Mouse (Mus musculus) adipocyte (in vitro differentiated cells): ENCODE measurements around the gene Mat1a.

Experiments
- DNase-seq: peaks from one replicate; pipeline ENCODE4 v3.0.0-alpha.2; 2016; ENCODE audit warnings: low spot score

Mat1a gene

DNA sequence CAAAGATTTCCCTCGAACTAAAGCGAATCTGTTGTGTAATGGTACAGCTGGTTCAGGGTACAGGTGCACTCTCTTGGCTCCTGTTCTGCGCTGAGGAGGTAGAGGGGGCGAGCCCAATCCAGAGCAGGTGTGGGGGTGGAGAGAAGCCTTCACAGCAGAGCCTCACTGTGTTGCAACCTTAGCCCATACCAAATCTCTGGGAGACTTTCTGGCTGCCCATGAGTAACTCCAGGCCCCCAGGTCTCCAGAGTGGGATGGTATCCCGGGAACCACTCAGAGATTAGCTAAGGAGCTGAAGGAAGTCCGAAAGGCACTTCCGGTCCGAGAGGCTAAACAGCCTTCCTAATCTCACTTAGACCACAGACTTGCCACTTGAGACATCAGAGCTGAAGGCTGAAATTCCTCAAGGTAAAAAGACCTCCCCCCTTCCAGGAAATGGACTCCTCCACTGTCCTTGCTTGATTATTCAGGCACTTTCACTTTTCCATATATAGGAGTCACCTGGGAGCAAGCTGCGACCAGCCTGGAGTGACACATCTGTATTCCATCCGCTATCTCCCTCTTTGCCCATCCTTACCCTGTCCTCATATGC is at the start of gene Mat1a:
Gene Mat1a, plus strand, starts transcription at position 183 of the 592 bp plus-strand sequence.
- DNase-seq: no peak

DNA sequence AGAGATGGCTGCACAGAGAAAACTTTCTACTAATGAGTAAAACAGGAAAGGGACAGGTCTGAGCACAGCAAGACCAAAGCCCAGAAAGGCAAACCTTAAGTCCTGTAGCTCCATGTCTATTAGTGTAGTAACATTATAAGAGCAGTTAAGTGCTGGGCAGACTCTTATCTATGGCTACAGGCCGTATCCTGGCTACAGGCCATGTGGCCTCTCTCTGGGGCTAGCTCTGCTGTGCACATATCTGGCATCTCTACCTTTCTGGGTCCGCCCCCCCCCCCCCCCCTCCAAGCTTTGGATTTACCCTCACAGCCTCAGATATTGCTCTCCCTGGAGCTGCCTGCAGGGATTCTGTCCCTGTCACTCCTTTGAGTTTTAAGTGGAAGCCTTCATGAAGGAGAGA is 39.7 kb upstream of the Mat1a start:
- no peak for DNase-seq

DNA sequence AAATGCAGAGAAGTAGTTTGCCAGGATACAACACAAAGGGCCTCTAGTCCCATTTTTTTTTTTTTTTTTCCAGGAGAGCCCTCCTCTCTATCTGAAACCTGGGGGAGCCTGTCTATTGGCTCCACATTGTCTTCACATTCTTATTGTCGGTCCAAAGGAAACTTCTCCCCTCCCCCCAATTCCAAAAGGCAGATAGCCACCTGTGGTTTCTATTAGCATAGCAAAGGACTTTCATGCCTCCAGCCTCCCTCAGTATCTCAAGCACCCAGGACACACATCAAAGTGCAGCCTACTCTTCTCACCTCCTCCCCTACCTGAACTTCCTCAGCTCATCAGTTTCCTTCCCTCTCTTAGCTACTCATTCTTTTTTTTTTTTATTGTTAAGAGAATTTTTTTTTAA is 38.4 kb upstream of the Mat1a start:
- DNase-seq: no peak

DNA sequence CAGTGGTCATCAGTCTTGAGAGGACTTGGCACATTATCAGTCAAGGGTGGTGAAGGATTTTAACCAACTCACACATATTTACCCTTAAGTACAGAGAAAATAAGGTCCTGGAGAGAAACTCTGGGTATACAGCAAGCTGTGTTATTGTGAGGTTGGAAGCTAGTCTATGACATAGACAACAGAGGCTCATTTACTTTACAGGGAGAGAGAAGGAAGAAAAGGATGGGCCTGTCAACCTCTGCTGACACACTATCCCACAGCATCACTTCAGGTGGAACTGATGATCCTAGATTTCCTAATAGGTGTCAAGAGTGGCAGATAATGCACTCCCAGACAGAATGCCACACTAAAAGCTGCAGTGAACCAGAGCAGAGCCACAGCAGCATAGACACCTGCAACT is 35.7 kb upstream of the Mat1a start, which contains the start of gene Dydc2:
Gene Dydc2, minus strand, starts transcription at position 101 of the 400 bp plus-strand sequence.
- no peak for DNase-seq

GRCm38 (mm10) chr14:41070343-41070742 is 34.5 kb upstream of the Mat1a start:
- no peak for DNase-seq

GRCm38 (mm10) chr14:41072229-41072943 is 32.4 kb upstream of the Mat1a start, which contains the start of gene Dydc1:
Gene Dydc1, plus strand, starts transcription at chr14:41072911.
- no peak for DNase-seq

DNA sequence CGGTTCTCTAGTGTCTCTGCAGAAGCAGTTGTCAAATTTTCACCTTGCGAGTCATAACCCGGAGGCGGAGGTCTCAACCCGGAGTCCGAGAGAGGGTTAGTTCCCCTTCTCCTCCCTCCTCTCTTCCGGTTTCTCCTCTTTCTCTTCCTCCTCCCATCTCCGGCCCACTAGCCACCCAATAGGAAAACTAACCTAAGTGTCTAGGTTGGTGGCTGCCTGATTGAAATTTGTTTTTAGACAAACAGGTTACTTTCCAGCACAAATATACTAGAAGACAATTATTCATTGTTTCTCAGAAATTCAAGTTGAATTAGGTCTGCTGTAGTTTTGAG is 31.9 kb upstream of the Mat1a start:
- DNase-seq: no peak

DNA sequence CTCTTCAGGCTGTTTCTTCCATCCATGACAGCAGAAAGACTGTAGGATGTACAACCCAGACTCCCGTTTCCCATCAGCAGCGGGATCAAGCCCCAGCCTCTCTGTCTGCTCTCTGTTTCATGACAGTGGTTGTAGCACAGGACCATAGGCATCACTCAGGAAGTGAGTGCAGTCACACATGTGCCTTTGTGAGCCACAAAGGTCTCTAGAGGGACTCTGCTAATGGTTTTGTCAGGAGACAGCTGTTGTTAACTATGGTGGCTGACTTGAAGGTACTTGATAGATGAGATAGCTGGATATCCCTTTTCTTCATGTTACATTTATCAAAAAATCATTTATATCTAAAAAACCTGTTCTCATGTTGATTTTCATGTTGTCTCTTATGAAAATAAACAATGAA is 22.4 kb upstream of the Mat1a start:
- DNase-seq: no peak

GRCm38 (mm10) chr14:41087509-41087908 is 17.3 kb upstream of the Mat1a start:
- no peak for DNase-seq

- no peak for DNase-seq
These were observed 14.1 kb upstream of the Mat1a start for GRCm38 (mm10) chr14:41090777-41091176.

DNA sequence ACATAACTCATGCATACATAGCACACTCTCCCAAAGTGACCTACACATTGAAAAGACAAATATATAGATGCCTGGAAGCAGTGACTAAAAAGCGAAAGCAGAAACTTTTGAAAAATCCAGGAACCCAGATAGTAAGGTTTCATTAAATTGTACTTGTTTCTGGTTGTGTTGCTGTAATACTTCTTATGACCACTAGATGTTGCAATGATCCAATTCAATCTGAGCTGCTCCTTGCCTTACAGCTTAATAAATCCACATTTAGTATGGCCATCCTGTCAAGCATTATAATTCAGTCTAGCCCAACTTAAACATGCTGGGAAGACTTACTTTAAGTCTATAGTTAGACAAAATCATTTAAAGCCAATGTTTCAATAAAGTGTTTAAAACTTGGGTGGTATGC is 10.7 kb upstream of the Mat1a start:
- peak; percentile 5 for DNase-seq

- DNase-seq: no peak
These were observed 8.5 kb upstream of the Mat1a start for GRCm38 (mm10) chr14:41096296-41096860.

GRCm38 (mm10) chr14:41098726-41099125 is 6.1 kb upstream of the Mat1a start:
- no peak for DNase-seq

DNA sequence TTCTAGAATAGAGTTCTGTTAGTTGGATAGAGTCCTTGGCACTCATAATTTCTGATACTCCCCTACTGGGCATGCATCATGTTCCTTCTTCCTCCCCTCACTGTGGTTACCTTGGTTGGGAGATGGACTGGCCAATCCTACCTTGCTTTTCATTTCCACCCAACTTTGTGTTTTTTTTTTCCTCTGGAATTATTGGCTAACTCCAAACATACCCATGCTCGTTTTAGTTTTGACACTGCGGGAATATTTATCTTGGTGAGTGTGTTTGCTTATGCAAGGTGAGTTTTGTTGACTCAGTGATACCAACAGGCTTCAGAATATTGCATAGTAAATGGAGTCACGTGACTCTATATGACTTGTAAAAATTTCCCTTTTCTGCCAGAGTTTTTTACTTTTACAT is 4.1 kb upstream of the Mat1a start:
- no peak for DNase-seq

DNA sequence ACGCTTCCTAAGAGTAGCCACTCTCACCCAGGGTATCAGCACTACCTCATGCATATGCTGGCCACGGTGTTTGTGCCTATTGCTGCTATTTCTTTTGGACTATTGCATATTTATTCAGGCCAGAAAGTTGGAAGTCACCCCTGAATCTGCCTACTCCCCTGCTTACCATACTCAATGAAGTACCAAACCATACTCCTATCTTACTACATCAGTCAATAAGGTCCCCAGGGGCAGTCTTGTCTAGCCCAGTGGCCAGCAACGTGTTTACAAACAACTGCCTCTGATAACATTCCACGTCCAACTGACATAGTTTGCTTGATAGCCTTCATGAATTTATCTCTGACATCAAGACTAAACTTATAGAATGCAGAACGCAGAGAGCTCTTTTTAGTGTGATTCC is 3.6 kb upstream of the Mat1a start:
- no peak for DNase-seq

DNA sequence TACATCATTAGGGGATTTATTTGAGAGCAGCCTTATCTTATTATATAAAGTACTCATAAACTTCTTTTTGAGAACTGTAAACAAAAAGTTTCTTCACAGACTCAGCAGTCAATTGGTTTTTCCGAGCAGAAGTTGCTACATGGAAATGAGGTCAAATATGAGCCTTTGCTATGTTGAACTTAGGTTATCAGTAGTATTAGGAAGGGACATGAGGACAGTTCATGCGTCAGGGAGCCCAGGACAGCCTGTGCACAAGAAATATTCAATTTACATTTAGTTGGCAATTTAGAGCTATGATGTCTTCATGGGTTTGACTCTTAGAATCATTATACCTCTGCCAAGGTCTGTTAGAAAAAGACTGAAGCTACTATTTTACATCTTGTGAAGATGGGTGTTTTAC is 2.6 kb upstream of the Mat1a start:
- no peak for DNase-seq

DNA sequence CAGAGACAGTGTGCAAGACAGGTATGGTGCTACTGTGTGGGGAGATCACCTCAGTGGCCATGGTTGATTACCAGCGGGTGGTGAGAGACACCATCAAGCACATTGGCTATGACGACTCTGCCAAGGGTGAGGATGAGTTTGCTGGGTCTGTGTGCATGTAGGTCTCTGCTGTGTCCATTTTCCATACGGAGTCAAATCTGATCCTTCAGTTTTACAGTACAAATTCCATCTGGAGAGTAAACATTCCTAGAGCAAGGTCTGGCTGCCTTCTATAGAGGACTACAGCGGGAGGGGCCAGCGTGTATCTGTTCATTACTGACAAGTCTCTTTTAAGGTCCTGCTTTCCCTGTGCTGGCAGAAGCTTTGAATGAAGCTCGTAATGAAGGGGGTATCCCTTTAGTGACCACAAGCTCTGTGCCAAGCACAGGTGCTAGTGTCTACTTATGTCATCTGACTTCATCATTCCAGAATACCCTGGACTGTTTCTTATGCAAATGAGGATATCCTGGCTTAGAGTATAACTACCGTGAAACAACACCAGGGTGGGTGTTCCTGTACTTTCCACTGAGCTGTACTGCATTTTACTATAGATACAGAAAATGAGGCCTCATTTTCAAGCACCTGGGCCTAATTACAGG is 6.3 kb downstream of the Mat1a start:
- no peak for DNase-seq

DNA sequence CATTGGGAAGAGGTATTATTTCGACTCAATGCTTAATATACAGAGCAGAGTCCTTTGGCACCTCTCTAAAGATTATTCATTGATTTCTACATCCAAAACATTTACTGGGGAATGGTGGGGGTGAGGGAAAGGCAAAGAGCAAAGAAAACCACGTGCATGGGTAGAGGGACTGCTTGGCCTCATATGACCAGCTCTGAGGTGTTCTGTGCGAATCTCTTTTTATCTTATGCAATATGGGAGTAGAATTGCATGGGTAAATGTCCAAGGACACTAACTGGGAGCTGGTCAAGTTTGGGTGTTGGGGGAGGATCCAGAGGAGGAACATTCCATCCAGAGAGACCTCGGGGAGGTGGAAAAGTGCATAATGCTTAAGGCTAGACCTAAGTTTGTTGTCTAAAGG is 8.1 kb downstream of the Mat1a start:
- DNase-seq: no peak

- DNase-seq: no peak
These were observed 11.4 kb downstream of the Mat1a start for GRCm38 (mm10) chr14:41116271-41116670.

DNA sequence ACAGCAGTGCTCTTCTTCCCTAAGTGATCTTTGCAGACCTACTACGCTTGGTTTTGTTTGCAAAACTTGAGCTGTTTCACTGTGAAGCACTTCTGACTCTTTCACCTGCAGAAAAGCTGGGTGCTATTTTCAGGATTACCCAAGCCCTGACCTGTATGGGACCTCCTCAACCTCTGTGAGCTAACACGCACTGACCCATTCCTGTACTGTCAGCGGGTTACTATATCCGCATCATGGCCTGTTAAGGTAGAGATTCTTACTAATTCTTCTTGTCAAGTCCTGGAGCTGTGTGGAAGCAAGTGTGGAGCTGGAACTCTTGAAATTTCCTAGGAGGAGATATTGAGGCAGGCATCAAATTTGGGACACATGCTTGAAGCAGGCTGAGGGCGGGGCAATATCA is 19.8 kb downstream of the Mat1a start:
- DNase-seq: no peak

GRCm38 (mm10) chr14:41127997-41128396 is 23.2 kb downstream of the Mat1a start:
- no peak for DNase-seq

GRCm38 (mm10) chr14:41131540-41131939 is 26.7 kb downstream of the Mat1a start, which contains the start of gene Sftpa1:
Gene Sftpa1, plus strand, starts transcription at chr14:41131782.
- no peak for DNase-seq

DNA sequence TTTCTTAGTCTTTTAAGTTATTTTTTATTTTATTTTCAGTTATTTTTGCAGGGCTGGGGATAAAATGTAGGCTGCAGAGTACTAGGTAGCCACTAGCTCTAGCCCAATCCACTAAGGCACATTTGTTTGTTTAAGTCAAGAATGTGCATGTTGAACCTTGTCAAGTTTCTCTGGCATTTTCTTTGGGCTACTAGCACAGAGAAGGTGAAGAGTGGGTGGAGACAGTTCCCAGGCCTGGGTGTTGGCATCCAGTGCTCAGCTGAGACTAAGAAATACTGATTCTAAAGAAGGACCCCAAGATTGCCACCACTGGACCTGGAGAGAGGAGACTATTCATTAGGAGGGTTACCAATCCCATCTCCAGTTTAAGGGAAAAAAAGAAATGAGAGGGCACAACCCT is 32.2 kb downstream of the Mat1a start:
- DNase-seq: no peak
